Mouse (Mus musculus): Measurements from ENCODE around the gene Asb10. TPM values are rescaled to one million over a fixed set of nuclear protein-coding genes. Genes with fewer than 3 reads are reported as not detected.

Gene Asb10
- polyA plus RNA-seq, 1 experiment from 2014 or later: 6.3 TPM

- peaks cover 8 to 12% of the 10 kb centered on the region in 2 experiments for H3K4me1 ChIP-seq (ENCODE audit: control insufficient read depth in 2 of 2, insufficient read depth in 2 of 2, low read length in 2 of 2)
- 0 out of 4 replicates have a peak overlapping the region, but pooled peaks of 1 of the 2 experiments have one; percentile 1 for H3K4me3 ChIP-seq (ENCODE audit: control insufficient read depth in 1 of 2, insufficient read depth in 1 of 2, low read depth in 1 of 2, low read length in 2 of 2)
- ATAC-seq (ENCODE audit: insufficient number of reproducible peaks, insufficient read depth, low FRiP score, low read depth): no peak
- H3K36me3 ChIP-seq (ENCODE audit: control insufficient read depth, insufficient read depth, low read length): no peaks in the 10 kb centered on the region
- H3K9me3 ChIP-seq (ENCODE audit: control insufficient read depth, low read length): no peaks in the 10 kb centered on the region
- H3K27ac ChIP-seq (replicated peaks in 1 of 2; ENCODE audit: control insufficient read depth in 1 of 2, insufficient read depth in 1 of 2, low read depth in 2 of 2, low read length in 2 of 2): no peak overlapping the region
- 30% methylated on average over 26 of the region's 26 CpGs for WGBS
- H3K27me3 ChIP-seq (ENCODE audit: control insufficient read depth, insufficient read depth, low read length): peaks cover 14% of the 10 kb centered on the region
- H3K9ac ChIP-seq (ENCODE audit: low read length): 0 out of 2 replicates have a peak overlapping the region, but pooled peaks have one; percentile 34
- peak overlapping the region; percentile 36 for H3K4me2 ChIP-seq (ENCODE audit: low read length)
These were observed 10.0 kb upstream of the Asb10 start for GRCm38 (mm10) chr5:24550598-24551316.

DNA sequence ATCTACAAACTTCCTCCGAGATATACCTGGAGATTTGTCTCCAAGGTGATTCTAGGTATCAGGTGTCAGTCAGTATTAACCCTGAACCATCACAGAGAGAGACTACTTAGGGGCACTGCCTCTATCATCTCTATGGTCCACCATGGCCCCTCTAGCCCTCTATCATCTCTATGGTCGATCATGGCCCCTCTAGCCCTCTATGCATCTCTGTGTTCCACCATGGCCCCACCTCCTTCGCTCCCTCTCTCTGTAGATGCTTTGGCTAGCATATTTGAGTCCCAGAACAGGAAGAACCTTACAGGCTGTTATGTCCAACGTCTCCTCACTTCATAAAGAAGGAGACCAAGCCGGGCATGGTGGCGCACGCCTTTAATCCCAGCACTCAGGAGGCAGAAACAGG, 1.9 kb upstream of the Asb10 start:
- H3K27me3 ChIP-seq (ENCODE audit: control insufficient read depth, insufficient read depth, low read length): no peaks in the 10 kb centered on the region
- WGBS: 74% methylated on average over 7 of the region's 7 CpGs
- no peak overlapping the region for H3K4me3 ChIP-seq (ENCODE audit: control insufficient read depth in 1 of 2, insufficient read depth in 1 of 2, low read depth in 1 of 2, low read length in 2 of 2)
- H3K4me2 ChIP-seq (ENCODE audit: low read length): no peak overlapping the region
- no peaks in the 10 kb centered on the region; the same call in 1 of the 2 replicates for H3K36me3 ChIP-seq (ENCODE audit: control insufficient read depth, insufficient read depth, low read length)
- no peak for ATAC-seq (ENCODE audit: insufficient number of reproducible peaks, insufficient read depth, low FRiP score, low read depth)
- H3K4me1 ChIP-seq (ENCODE audit: control insufficient read depth in 2 of 2, insufficient read depth in 2 of 2, low read length in 2 of 2): peaks cover 13 to 24% of the 10 kb centered on the region in 2 experiments
- no peak overlapping the region for H3K27ac ChIP-seq (replicated peaks in 1 of 2; ENCODE audit: control insufficient read depth in 1 of 2, insufficient read depth in 1 of 2, low read depth in 2 of 2, low read length in 2 of 2)
- no peak overlapping the region for H3K9ac ChIP-seq (ENCODE audit: low read length)
- no peaks in the 10 kb centered on the region for H3K9me3 ChIP-seq (ENCODE audit: control insufficient read depth, low read length)

- Histone ChIP-seq H3K27me3 (ENCODE audit: control insufficient read depth, insufficient read depth, low read length) (no peaks in the 10 kb centered on the region), H3K4me2 (ENCODE audit: low read length) (peak overlapping the region; percentile 76), H3K9me3 (ENCODE audit: control insufficient read depth, low read length) (no peaks in the 10 kb centered on the region), H3K4me3 (ENCODE audit: control insufficient read depth in 1 of 2, insufficient read depth in 1 of 2, low read depth in 1 of 2, low read length in 2 of 2) (peak overlapping the region in 1 of 2 experiments; percentile 33; a peak in 2 of 4 replicates), H3K27ac (replicated peaks in 1 of 2; ENCODE audit: control insufficient read depth in 1 of 2, insufficient read depth in 1 of 2, low read depth in 2 of 2, low read length in 2 of 2) (peak overlapping the region; percentile 42 to 85; a peak in 3 of 4 replicates), H3K36me3 (ENCODE audit: control insufficient read depth, insufficient read depth, low read length) (no peaks in the 10 kb centered on the region; the same call in 1 of the 2 replicates), H3K4me1 (ENCODE audit: control insufficient read depth in 2 of 2, insufficient read depth in 2 of 2, low read length in 2 of 2) (peaks cover 13 to 24% of the 10 kb centered on the region in 2 experiments), H3K9ac (ENCODE audit: low read length) (peak overlapping the region; percentile 70)
- WGBS: 4% methylated on average over 6 of the region's 6 CpGs
- no peak for ATAC-seq (ENCODE audit: insufficient number of reproducible peaks, insufficient read depth, low FRiP score, low read depth)
These were observed 379 bp upstream of the Asb10 start for GRCm38 (mm10) chr5:24541144-24541569.

- H3K9ac ChIP-seq (ENCODE audit: low read length): peak overlapping the region; percentile 70
- H3K4me2 ChIP-seq (ENCODE audit: low read length): peak overlapping the region; percentile 76
- peak overlapping the region; percentile 66 to 85 for H3K27ac ChIP-seq (replicated peaks in 1 of 2; ENCODE audit: control insufficient read depth in 1 of 2, insufficient read depth in 1 of 2, low read depth in 2 of 2, low read length in 2 of 2)
- no peaks in the 10 kb centered on the region; the same call in 1 of the 2 replicates for H3K36me3 ChIP-seq (ENCODE audit: control insufficient read depth, insufficient read depth, low read length)
- H3K4me1 ChIP-seq (ENCODE audit: control insufficient read depth in 2 of 2, insufficient read depth in 2 of 2, low read length in 2 of 2): peaks cover 13 to 24% of the 10 kb centered on the region in 2 experiments
- H3K4me3 ChIP-seq (ENCODE audit: control insufficient read depth in 1 of 2, insufficient read depth in 1 of 2, low read depth in 1 of 2, low read length in 2 of 2): peak overlapping the region in 1 of 2 experiments; percentile 33; a peak in 3 of 4 replicates
- ATAC-seq (ENCODE audit: insufficient number of reproducible peaks, insufficient read depth, low FRiP score, low read depth): no peak
- H3K9me3 ChIP-seq (ENCODE audit: control insufficient read depth, low read length): no peaks in the 10 kb centered on the region
- H3K27me3 ChIP-seq (ENCODE audit: control insufficient read depth, insufficient read depth, low read length): no peaks in the 10 kb centered on the region
- WGBS: 74% methylated on average over 22 of the region's 22 CpGs
These were observed 1.0 kb downstream of the Asb10 start for GRCm38 (mm10) chr5:24539571-24540296.

DNA sequence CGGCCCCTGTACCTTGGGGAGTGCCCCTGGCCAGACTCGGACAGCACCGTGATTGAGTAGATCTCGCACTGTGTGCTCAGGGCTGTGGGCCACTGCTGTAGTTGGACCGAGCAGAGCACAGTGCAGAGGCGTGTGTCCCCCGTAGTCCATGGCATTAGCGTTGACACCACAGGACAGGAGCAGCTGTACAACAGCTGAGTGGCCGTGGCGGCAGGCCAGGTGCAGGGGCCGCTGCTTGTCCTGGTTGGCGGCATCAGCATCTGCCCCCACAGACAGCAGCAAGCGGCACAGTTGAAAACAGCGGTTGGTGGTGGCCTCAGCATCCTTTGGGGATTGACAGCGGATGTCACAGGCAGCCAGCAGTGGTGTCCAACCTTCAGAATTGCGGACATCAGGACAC, 3.2 kb downstream of the Asb10 start:
- no peak overlapping the region for H3K27ac ChIP-seq (replicated peaks in 1 of 2; ENCODE audit: control insufficient read depth in 1 of 2, insufficient read depth in 1 of 2, low read depth in 2 of 2, low read length in 2 of 2)
- ATAC-seq (ENCODE audit: insufficient number of reproducible peaks, insufficient read depth, low FRiP score, low read depth): no peak
- no peaks in the 10 kb centered on the region; the same call in 1 of the 2 replicates for H3K36me3 ChIP-seq (ENCODE audit: control insufficient read depth, insufficient read depth, low read length)
- H3K4me3 ChIP-seq (ENCODE audit: control insufficient read depth in 1 of 2, insufficient read depth in 1 of 2, low read depth in 1 of 2, low read length in 2 of 2): no peak overlapping the region
- peaks cover 3% of the 10 kb centered on the region; the same call in 1 of the 2 replicates for H3K27me3 ChIP-seq (ENCODE audit: control insufficient read depth, insufficient read depth, low read length)
- H3K4me2 ChIP-seq (ENCODE audit: low read length): no peak overlapping the region
- no peak overlapping the region for H3K9ac ChIP-seq (ENCODE audit: low read length)
- WGBS: 62% methylated on average over 16 of the region's 16 CpGs
- H3K9me3 ChIP-seq (ENCODE audit: control insufficient read depth, low read length): no peaks in the 10 kb centered on the region
- peaks cover 13 to 24% of the 10 kb centered on the region in 2 experiments for H3K4me1 ChIP-seq (ENCODE audit: control insufficient read depth in 2 of 2, insufficient read depth in 2 of 2, low read length in 2 of 2)

DNA sequence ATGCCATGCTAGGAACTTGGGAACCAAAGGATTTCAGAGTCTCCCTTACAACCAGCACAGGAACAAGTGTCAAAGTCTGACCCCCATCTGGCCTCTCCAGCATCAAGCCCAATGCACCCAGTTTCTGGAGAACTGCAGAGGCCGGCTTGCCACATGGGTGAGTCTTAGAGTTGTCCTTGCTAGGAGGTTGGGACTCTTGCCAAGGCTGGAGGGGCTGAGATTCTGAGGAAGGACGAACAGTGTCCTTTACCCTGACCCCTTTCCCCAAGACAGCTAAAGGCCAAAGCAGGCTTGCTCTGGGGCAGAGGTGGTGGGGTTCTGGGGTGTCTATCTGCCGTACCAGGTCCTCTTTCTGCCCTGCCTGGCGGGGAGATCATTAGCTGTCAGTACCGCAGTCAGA, 4.3 kb downstream of the Asb10 start:
- Histone ChIP-seq H3K4me2 (ENCODE audit: low read length) (no peak overlapping the region), H3K9ac (ENCODE audit: low read length) (no peak overlapping the region), H3K9me3 (ENCODE audit: control insufficient read depth, low read length) (no peaks in the 10 kb centered on the region), H3K4me1 (ENCODE audit: control insufficient read depth in 2 of 2, insufficient read depth in 2 of 2, low read length in 2 of 2) (peaks cover 13 to 22% of the 10 kb centered on the region in 2 experiments), H3K27me3 (ENCODE audit: control insufficient read depth, insufficient read depth, low read length) (peaks cover 6% of the 10 kb centered on the region), H3K36me3 (ENCODE audit: control insufficient read depth, insufficient read depth, low read length) (no peaks in the 10 kb centered on the region; the same call in 1 of the 2 replicates), H3K4me3 (ENCODE audit: control insufficient read depth in 1 of 2, insufficient read depth in 1 of 2, low read depth in 1 of 2, low read length in 2 of 2) (no peak overlapping the region), H3K27ac (replicated peaks in 1 of 2; ENCODE audit: control insufficient read depth in 1 of 2, insufficient read depth in 1 of 2, low read depth in 2 of 2, low read length in 2 of 2) (no peak overlapping the region)
- 74% methylated on average over 5 of the region's 5 CpGs for WGBS
- no peak for ATAC-seq (ENCODE audit: insufficient number of reproducible peaks, insufficient read depth, low FRiP score, low read depth)

GRCm38 (mm10) chr5:24535731-24536130, 5.0 kb downstream of the Asb10 start:
- Histone ChIP-seq H3K4me1 (ENCODE audit: control insufficient read depth in 2 of 2, insufficient read depth in 2 of 2, low read length in 2 of 2) (peaks cover 8 to 15% of the 10 kb centered on the region in 2 experiments; a peak in 2 of 4 replicates), H3K4me2 (ENCODE audit: low read length) (no peak overlapping the region), H3K27ac (replicated peaks in 1 of 2; ENCODE audit: control insufficient read depth in 1 of 2, insufficient read depth in 1 of 2, low read depth in 2 of 2, low read length in 2 of 2) (no peak overlapping the region), H3K4me3 (ENCODE audit: control insufficient read depth in 1 of 2, insufficient read depth in 1 of 2, low read depth in 1 of 2, low read length in 2 of 2) (no peak overlapping the region), H3K27me3 (ENCODE audit: control insufficient read depth, insufficient read depth, low read length) (peaks cover 14% of the 10 kb centered on the region), H3K9ac (ENCODE audit: low read length) (no peak overlapping the region), H3K9me3 (ENCODE audit: control insufficient read depth, low read length) (no peaks in the 10 kb centered on the region), H3K36me3 (ENCODE audit: control insufficient read depth, insufficient read depth, low read length) (no peaks in the 10 kb centered on the region; the same call in 1 of the 2 replicates)
- ATAC-seq (ENCODE audit: insufficient number of reproducible peaks, insufficient read depth, low FRiP score, low read depth): no peak
- WGBS: 81% methylated on average over 3 of the region's 3 CpGs

Measured in heart, embryonic 14.5 days (tissue).